Mouse (Mus musculus): ENCODE results near the gene Caly. TPM values are rescaled to one million over a fixed set of nuclear protein-coding genes. Genes with fewer than 3 reads are reported as not detected.

The Caly gene
- 0.14 and 0.44 TPM in 2 replicates for polyA plus RNA-seq (2012; rRNA removed)

GRCm38 (mm10) chr7:140082242-140082678, at the start of gene Caly:
Gene Caly, minus strand, starts transcription at chr7:140082548.
- H3K4me3 ChIP-seq (ENCODE audit: control insufficient read depth, insufficient read depth, low read length) = no peak within 1 kb of the TSS
- TF ChIP-seq CTCF (IDR thresholded peaks at IDR 0.05; ENCODE audit: borderline replicate concordance, control insufficient read depth, extremely low read depth, insufficient read depth, low read length, poor library complexity) = peak; percentile 50; the same call in 1 of the 2 replicates
- no peak for TF ChIP-seq POLR2A (IDR thresholded peaks at IDR 0.05; ENCODE audit: control insufficient read depth, extremely low read depth, insufficient read depth, low read length, poor library complexity)
- WGBS = 15% methylated on average over 18 of the region's 18 CpGs
- H3K27me3 ChIP-seq (ENCODE audit: control insufficient read depth, insufficient read depth, low read length) = peaks cover 3% of the 10 kb centered on the region; the same call in 1 of the 2 replicates
- DNase-seq = peak; percentile 29
- no peaks in the 10 kb centered on the region for H3K36me3 ChIP-seq (ENCODE audit: control insufficient read depth, insufficient read depth, low read length)
- peaks cover 2% of the 10 kb centered on the region; the same call in 1 of the 2 replicates for H3K4me1 ChIP-seq (replicated peaks; ENCODE audit: control insufficient read depth, insufficient read depth, low read length)
- H3K27ac ChIP-seq (ENCODE audit: control insufficient read depth, insufficient read depth, low read length) = no peak within 1 kb of the TSS

GRCm38 (mm10) chr7:140127911-140128310, 45.6 kb upstream of the Caly start:
- Histone ChIP-seq H3K4me3 (ENCODE audit: control insufficient read depth, insufficient read depth, low read length) (no peak overlapping the region), H3K27ac (ENCODE audit: control insufficient read depth, insufficient read depth, low read length) (no peak overlapping the region), H3K4me1 (replicated peaks; ENCODE audit: control insufficient read depth, insufficient read depth, low read length) (peaks cover 12% of the 10 kb centered on the region), H3K27me3 (ENCODE audit: control insufficient read depth, insufficient read depth, low read length) (no peaks in the 10 kb centered on the region), H3K36me3 (ENCODE audit: control insufficient read depth, insufficient read depth, low read length) (peaks cover 5% of the 10 kb centered on the region; the same call in 1 of the 2 replicates)
- 44% methylated on average over 2 of the region's 2 CpGs for WGBS
- no peak for DNase-seq
- TF ChIP-seq POLR2A (IDR thresholded peaks at IDR 0.05; ENCODE audit: control insufficient read depth, extremely low read depth, insufficient read depth, low read length, poor library complexity) (no peak), CTCF (IDR thresholded peaks at IDR 0.05; ENCODE audit: borderline replicate concordance, control insufficient read depth, extremely low read depth, insufficient read depth, low read length, poor library complexity) (no peak)

- WGBS = 47% methylated on average over 3 of the region's 3 CpGs
- DNase-seq = no peak
- Histone ChIP-seq H3K27ac (ENCODE audit: control insufficient read depth, insufficient read depth, low read length) (no peak overlapping the region), H3K27me3 (ENCODE audit: control insufficient read depth, insufficient read depth, low read length) (no peaks in the 10 kb centered on the region), H3K4me1 (replicated peaks; ENCODE audit: control insufficient read depth, insufficient read depth, low read length) (peaks cover 12% of the 10 kb centered on the region), H3K36me3 (ENCODE audit: control insufficient read depth, insufficient read depth, low read length) (peaks cover 5% of the 10 kb centered on the region; the same call in 1 of the 2 replicates), H3K4me3 (ENCODE audit: control insufficient read depth, insufficient read depth, low read length) (no peak overlapping the region)
- TF ChIP-seq POLR2A (IDR thresholded peaks at IDR 0.05; ENCODE audit: control insufficient read depth, extremely low read depth, insufficient read depth, low read length, poor library complexity) (no peak), CTCF (IDR thresholded peaks at IDR 0.05; ENCODE audit: borderline replicate concordance, control insufficient read depth, extremely low read depth, insufficient read depth, low read length, poor library complexity) (no peak)
These were observed 44.6 kb upstream of the Caly start for GRCm38 (mm10) chr7:140126934-140127333.

- H3K27me3 ChIP-seq (ENCODE audit: control insufficient read depth, insufficient read depth, low read length) = no peaks in the 10 kb centered on the region
- peaks cover 5% of the 10 kb centered on the region; the same call in 1 of the 2 replicates for H3K36me3 ChIP-seq (ENCODE audit: control insufficient read depth, insufficient read depth, low read length)
- TF ChIP-seq CTCF (IDR thresholded peaks at IDR 0.05; ENCODE audit: borderline replicate concordance, control insufficient read depth, extremely low read depth, insufficient read depth, low read length, poor library complexity) = no peak
- H3K4me3 ChIP-seq (ENCODE audit: control insufficient read depth, insufficient read depth, low read length) = peak overlapping the region; percentile 95
- 3% methylated on average over 5 of the region's 5 CpGs for WGBS
- peaks cover 12% of the 10 kb centered on the region for H3K4me1 ChIP-seq (replicated peaks; ENCODE audit: control insufficient read depth, insufficient read depth, low read length)
- DNase-seq = no peak
- no peak overlapping the region; the same call in 1 of the 2 replicates for H3K27ac ChIP-seq (ENCODE audit: control insufficient read depth, insufficient read depth, low read length)
These were observed 43.6 kb upstream of the Caly start for GRCm38 (mm10) chr7:140126022-140126350.

- peak overlapping the region; percentile 95 for H3K4me3 ChIP-seq (ENCODE audit: control insufficient read depth, insufficient read depth, low read length)
- peaks cover 12% of the 10 kb centered on the region for H3K4me1 ChIP-seq (replicated peaks; ENCODE audit: control insufficient read depth, insufficient read depth, low read length)
- no peak overlapping the region; the same call in 1 of the 2 replicates for H3K27ac ChIP-seq (ENCODE audit: control insufficient read depth, insufficient read depth, low read length)
- H3K27me3 ChIP-seq (ENCODE audit: control insufficient read depth, insufficient read depth, low read length) = no peaks in the 10 kb centered on the region
- 1% methylated on average over 40 of the region's 40 CpGs for WGBS
- H3K36me3 ChIP-seq (ENCODE audit: control insufficient read depth, insufficient read depth, low read length) = peaks cover 5% of the 10 kb centered on the region; the same call in 1 of the 2 replicates
- TF ChIP-seq POLR2A (IDR thresholded peaks at IDR 0.05; ENCODE audit: control insufficient read depth, extremely low read depth, insufficient read depth, low read length, poor library complexity) (peak; percentile 70), CTCF (IDR thresholded peaks at IDR 0.05; ENCODE audit: borderline replicate concordance, control insufficient read depth, extremely low read depth, insufficient read depth, low read length, poor library complexity) (no peak; the same call in 1 of the 2 replicates)
- DNase-seq = peak; percentile 93
These were observed 43.1 kb upstream of the Caly start for GRCm38 (mm10) chr7:140125278-140126021.

- no peak for DNase-seq
- no peak overlapping the region for H3K27ac ChIP-seq (ENCODE audit: control insufficient read depth, insufficient read depth, low read length)
- H3K36me3 ChIP-seq (ENCODE audit: control insufficient read depth, insufficient read depth, low read length) = no peaks in the 10 kb centered on the region
- TF ChIP-seq POLR2A (IDR thresholded peaks at IDR 0.05; ENCODE audit: control insufficient read depth, extremely low read depth, insufficient read depth, low read length, poor library complexity) = no peak
- TF ChIP-seq CTCF (IDR thresholded peaks at IDR 0.05; ENCODE audit: borderline replicate concordance, control insufficient read depth, extremely low read depth, insufficient read depth, low read length, poor library complexity) = no peak
- no peaks in the 10 kb centered on the region for H3K27me3 ChIP-seq (ENCODE audit: control insufficient read depth, insufficient read depth, low read length)
- H3K4me1 ChIP-seq (replicated peaks; ENCODE audit: control insufficient read depth, insufficient read depth, low read length) = peaks cover 12% of the 10 kb centered on the region
- H3K4me3 ChIP-seq (ENCODE audit: control insufficient read depth, insufficient read depth, low read length) = no peak overlapping the region
- 98% methylated on average over 1 of the region's 1 CpGs for WGBS
These were observed 42.0 kb upstream of the Caly start for GRCm38 (mm10) chr7:140124382-140124781.

Data from thymus, adult 2 months (tissue).